Mouse (Mus musculus): ENCODE results near the gene Gcdh.

Gene Gcdh

DNA sequence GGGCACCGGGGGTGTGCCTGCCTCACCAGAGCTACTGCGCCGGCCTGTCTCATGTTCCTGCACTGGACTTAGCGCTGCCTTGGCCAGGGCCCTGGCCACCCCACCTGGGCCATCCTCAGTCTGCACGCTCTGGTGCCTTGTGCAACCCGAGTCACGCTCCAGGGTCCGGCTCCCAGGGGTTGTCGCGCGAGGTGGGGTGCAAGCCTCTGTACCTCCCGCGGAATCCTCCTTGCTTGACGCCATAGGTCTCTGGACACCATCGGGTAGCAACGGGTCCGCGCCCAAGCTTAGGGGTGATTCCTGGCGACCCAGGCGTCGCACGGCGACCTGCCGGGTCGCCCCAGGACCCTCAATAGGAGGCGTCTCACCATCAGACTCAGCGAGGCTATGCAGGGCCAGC is 18.7 kb upstream of the Gcdh start:
- in situ Hi-C loops (cut with MboI; ENCODE audit: unreplicated experiment in 2 of 2) = no loop called here

DNA sequence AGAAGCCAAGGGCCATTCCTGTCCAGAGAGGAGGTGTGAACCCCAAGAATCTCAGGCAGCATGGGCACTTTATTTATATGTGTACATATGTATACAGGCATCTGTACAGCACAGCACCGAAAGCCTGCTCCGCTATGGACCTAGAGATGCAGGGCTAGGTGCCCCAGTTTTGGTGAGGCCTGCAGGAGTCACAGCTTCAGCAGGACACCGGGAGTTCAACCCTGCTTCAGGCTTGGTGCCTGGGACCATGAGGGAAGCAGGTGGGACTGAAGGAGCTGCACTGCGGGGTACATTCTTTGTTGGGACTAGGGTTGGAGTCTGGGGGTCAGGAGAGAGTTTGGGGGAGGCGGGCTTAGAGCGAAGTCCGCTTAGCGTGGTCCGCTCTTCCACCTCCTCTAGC is 18.1 kb upstream of the Gcdh start:
- in situ Hi-C loops (cut with MboI; ENCODE audit: unreplicated experiment in 2 of 2) = no loop called here

DNA sequence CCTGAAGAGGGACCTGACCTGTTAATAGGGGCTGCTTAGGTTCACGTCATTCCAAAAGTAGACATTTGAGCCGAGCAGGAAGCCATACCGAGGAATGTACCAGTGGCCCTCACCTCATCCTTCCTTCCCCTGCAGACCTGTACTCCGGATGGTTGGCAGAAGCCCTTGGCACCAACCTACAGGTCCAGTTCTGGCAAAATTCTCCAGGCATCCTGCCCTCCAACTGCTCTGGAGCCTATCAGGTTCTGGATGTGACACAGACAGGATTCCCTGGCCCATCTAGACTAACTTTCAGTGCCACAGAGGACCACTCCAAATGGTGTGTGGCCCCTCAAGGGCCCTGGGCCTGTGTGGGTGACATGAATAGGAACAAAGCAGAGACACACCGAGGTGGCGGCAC is 16.8 kb upstream of the Gcdh start:
- in situ Hi-C loops (cut with MboI; ENCODE audit: unreplicated experiment in 2 of 2) = no loop called here

GRCm38 (mm10) chr8:84909949-84910348 is 16.2 kb upstream of the Gcdh start:
- in situ Hi-C loops (cut with MboI; ENCODE audit: unreplicated experiment in 2 of 2) = loop anchor here (5.0 to 10.0 kb wide), 4 partner anchors 65 to 315 kb away; partner anchors contain the start of genes Rad23a (in 2 of the 2) and Calr (in 1 of the 2)

- in situ Hi-C loops (cut with MboI; ENCODE audit: unreplicated experiment in 2 of 2) = loop anchor here (5.0 to 10.0 kb wide), 4 partner anchors 64 to 314 kb away; partner anchors contain the start of genes Rad23a (in 2 of the 2) and Calr (in 1 of the 2)
These were observed 15.5 kb upstream of the Gcdh start for GRCm38 (mm10) chr8:84909162-84909767.

DNA sequence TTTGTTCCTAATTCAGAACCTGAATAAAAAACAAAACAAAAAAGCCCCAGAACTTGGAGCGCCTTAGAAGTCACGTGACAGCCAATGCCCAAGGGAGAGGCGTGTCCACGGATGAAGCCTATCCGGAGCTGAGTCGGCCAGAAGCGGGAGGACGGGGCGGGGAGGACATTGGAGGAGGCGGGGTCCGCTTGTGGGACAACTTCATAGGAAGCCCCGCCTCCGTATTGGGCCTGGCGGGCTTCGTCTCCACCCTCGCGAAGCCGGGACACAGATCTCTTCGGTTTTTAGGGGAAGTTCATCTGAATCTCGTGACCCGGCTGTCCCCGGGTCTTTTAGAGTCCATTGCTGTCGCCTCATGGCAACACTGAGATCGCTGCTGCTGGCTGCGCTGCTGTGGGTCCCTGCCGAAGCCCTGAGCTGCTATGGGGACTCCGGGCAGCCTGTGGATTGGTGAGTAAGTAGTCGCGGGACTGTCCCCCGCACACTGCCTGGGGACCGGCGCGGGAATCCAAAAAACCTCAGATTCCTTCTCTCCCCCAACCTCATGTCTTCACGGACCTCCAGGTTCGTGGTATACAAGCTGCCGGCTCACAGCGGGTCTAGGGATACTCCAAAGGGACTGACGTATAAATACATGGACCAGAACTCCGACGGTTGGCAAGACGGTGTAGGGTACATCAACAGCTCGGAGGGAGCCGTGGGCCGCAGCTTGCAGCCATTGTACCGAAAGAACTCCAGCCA is 14.9 kb upstream of the Gcdh start, which contains the start of gene Dnase2a:
Gene Dnase2a, plus strand, starts transcription at position 140 of the 741 bp plus-strand sequence.
- in situ Hi-C loops (cut with MboI; ENCODE audit: unreplicated experiment in 2 of 2) = loop anchor here (5.0 to 10.0 kb wide), 4 partner anchors 64 to 314 kb away; partner anchors contain the start of genes Rad23a (in 2 of the 2) and Calr (in 1 of the 2)

- in situ Hi-C loops (cut with MboI; ENCODE audit: unreplicated experiment in 2 of 2) = loop anchor here (5.0 to 10.0 kb wide), 4 partner anchors 63 to 313 kb away; partner anchors contain the start of genes Rad23a (in 2 of the 2) and Calr (in 1 of the 2)
These were observed 14.3 kb upstream of the Gcdh start for GRCm38 (mm10) chr8:84907979-84908378.

- in situ Hi-C loops (cut with MboI; ENCODE audit: unreplicated experiment in 2 of 2) = loop anchor here (5.0 to 10.0 kb wide), 4 partner anchors 63 to 313 kb away; partner anchors contain the start of genes Rad23a (in 2 of the 2) and Calr (in 1 of the 2)
These were observed 13.8 kb upstream of the Gcdh start for GRCm38 (mm10) chr8:84907493-84907892.

DNA sequence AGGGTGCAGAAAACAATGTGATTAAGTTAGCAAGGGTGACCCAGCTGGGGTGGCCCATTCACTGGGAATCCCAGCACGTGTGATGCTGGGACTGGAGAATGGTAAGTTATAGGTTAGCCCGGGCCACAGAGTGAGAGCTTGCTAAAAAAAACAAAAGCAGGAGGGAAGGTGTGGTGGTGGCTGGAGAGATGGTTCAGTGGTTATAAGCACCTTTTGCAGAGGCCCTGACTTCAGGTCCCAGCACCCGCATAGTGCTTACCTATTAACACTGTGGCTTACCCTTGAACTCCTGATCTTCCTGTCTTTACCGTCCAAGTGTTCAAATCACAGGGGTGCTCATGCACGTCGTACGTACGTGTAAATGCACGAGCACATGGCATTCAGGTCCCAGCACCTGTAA is 13.3 kb upstream of the Gcdh start:
- in situ Hi-C loops (cut with MboI; ENCODE audit: unreplicated experiment in 2 of 2) = loop anchor here (5.0 to 10.0 kb wide), 4 partner anchors 62 to 312 kb away; partner anchors contain the start of genes Rad23a (in 2 of the 2) and Calr (in 1 of the 2)

DNA sequence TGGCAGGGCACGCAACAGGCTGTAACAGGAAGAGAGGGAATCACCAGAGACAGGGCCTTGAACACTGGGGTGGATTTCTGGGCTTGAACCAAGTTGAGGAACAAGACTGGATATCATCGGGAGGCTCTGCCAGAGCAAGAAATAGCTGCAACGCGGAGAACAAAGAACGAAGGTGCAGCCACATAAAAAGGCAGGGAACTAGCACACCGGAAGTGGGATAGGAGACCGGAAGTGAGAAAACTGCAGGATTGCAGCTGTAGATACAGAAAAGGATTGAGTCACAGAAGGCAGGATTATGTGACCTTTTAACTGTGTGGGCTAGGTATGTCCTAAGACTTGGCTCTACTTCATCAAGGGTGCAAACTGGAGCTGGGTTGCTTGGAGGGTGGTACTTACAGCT is 10.6 kb upstream of the Gcdh start:
- in situ Hi-C loops (cut with MboI; ENCODE audit: unreplicated experiment in 2 of 2) = loop anchor here (10.0 kb wide), 3 partner anchors 60 to 310 kb away; partner anchors contain the start of genes Calr (in 1 of the 2) and Rad23a (in 1 of the 2)

DNA sequence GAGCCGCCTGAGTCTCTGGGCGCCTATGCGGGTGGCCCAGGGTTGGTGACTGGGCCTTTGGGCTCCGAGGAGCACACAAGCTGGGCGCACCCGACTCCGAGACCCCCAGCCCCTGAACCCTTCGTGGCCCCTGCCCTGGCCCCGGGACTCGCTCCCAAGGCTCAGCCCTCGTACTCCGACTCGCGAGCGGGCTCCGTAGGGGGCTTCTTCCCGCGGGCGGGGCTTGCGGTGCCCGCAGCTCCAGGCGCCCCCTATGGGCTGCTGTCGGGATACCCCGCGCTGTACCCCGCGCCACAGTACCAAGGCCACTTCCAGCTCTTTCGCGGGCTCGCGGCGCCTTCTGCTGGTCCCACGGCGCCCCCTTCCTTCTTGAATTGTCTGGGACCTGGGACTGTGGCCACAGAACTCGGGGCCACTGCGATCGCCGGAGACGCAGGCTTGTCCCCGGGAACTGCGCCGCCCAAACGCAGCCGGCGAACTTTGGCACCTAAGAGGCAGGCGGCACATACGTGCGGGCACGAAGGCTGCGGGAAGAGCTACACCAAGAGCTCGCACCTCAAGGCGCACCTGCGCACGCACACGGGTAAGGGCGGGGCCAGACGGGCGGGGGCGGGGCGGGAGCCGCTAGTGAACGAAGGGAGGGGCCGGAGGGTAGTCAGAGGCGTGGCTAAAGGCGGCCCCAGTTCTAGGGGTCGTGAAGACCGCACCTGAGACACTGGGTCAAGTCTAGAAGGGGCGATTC is 9.4 kb upstream of the Gcdh start:
- in situ Hi-C loops (cut with MboI; ENCODE audit: unreplicated experiment in 2 of 2) = loop anchor here (10.0 kb wide), 3 partner anchors 58 to 308 kb away; partner anchors contain the start of genes Calr (in 1 of the 2) and Rad23a (in 1 of the 2)

DNA sequence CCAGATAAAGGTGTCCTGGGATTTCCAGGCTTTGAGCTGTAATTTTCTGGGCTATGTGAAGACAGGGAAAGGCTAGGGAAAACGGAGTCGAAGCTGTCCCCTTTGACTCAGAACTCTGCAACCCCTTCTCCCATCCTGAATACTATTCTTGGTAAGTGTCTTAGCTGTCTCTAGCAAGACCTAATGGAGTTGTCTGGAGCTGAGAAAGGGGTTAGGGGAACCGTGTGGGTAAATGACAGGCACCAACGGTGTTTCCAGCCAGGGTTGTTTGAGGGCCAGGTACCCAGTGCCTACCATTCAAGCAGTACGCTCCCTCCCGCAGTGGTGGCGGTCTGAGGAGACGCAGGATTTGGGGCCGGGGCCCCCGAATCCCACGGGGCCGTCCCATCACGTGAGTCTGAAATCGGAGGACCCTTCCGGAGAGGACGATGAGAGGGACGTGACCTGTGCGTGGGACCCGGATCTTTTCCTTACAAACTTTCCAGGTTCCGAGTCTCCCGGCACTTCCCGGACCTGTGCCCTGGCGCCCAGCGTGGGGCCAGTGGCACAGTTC is 8.7 kb upstream of the Gcdh start:
- in situ Hi-C loops (cut with MboI; ENCODE audit: unreplicated experiment in 2 of 2) = loop anchor here (10.0 kb wide), 3 partner anchors 58 to 308 kb away; partner anchors contain the start of genes Calr (in 1 of the 2) and Rad23a (in 1 of the 2)

GRCm38 (mm10) chr8:84901752-84902151 is 8.0 kb upstream of the Gcdh start, which contains the start of gene Klf1:
Gene Klf1 (plus strand): TSS chr8:84901928.
- in situ Hi-C loops (cut with MboI; ENCODE audit: unreplicated experiment in 2 of 2) = loop anchor here (10.0 kb wide), 3 partner anchors 57 to 307 kb away; partner anchors contain the start of genes Calr (in 1 of the 2) and Rad23a (in 1 of the 2)

- in situ Hi-C loops (cut with MboI; ENCODE audit: unreplicated experiment in 2 of 2) = loop anchor here (10.0 kb wide), 3 partner anchors 56 to 306 kb away; partner anchors contain the start of genes Calr (in 1 of the 2) and Rad23a (in 1 of the 2)
These were observed 7.3 kb upstream of the Gcdh start for GRCm38 (mm10) chr8:84901071-84901470.

GRCm38 (mm10) chr8:84895963-84896362 is 2.2 kb upstream of the Gcdh start:
- in situ Hi-C loops (cut with MboI; ENCODE audit: unreplicated experiment in 2 of 2) = no loop called here

DNA sequence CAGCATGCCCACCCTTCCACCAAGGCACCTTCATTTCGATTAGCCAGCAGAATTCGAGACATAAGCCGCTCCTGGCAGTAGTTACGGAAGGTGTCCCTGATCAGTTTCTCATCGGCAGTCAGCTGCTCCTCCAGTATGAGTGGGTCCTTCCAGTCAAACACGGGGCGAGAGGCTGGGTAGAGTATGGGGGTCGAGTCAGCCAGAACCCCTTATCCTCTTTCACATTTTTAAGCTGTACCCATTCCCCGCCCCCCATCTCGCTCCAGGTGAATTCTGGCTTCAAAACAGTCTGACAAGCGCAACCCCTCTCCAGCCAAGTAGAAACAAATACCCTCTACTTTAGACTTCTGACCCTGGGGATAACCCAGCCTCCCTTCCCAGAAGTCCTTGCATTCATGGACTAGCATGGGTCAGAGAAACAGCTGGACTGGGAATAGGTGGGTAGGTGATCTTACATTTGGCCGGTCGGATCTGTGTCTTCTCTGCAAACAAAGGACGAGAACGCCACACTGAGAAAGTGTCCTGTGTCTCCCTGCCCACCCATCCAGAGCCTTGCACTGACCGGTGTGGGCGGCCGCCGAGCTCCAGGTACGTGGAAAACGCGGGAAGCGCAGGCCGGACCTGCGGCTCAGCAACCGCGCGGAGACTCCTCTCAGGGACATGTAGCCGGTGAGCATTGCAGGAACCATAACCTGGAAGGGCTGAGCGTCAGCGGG is 570 bp downstream of the Gcdh start:
- in situ Hi-C loops (cut with MboI; ENCODE audit: unreplicated experiment in 2 of 2) = no loop called here

GRCm38 (mm10) chr8:84889141-84889540 is 4.6 kb downstream of the Gcdh start:
- in situ Hi-C loops (cut with MboI; ENCODE audit: unreplicated experiment in 2 of 2) = no loop called here

DNA sequence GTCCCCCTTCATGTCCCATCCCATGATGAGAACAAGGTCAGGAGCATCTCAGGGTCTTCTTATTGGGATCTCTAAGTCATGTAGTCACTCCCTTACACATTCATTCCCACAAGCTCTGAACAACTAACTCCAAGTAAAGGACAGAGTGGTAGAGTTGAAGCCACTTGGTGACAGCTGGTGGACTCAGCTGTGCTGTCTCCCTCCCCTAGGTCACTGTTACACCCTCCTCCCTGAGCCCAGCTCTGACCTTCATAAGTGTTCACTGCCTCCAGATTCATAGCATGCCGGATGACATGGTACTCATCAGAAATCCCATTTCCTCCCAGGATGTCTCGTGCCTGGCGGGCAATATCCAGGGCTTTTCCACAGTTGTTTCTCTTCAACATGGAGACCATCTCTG is 5.4 kb downstream of the Gcdh start:
- in situ Hi-C loops (cut with MboI; ENCODE audit: unreplicated experiment in 2 of 2) = no loop called here

DNA sequence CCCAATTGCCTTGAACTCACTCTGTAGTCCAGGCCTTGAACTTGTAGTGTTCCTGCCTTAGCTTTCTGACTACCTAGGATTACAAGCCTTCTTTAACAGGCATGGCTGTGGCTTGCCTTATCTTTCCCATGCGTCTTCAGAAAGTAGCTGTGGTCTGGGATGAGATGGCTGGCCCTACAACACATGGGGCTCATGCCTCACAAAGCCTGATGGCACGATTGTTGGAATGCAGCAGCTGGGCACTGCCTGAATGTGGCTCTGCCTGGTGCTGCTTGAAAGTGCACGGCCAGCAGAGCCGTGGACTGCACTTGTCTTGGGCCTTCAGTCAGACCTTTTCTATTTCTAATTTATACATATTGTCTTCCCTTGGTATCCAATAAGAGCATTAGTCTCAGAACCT is 9.0 kb downstream of the Gcdh start:
- in situ Hi-C loops (cut with MboI; ENCODE audit: unreplicated experiment in 2 of 2) = no loop called here

Measured in v-Abl transformed pro-B cells (cell line).